Mouse (Mus musculus): ENCODE results near the gene Wnt4.

The Wnt4 gene

GRCm38 (mm10) chr4:137277166-137277513, at the start of gene Wnt4:
Gene Wnt4 (plus strand): TSS chr4:137277489.
- DNase-seq (ENCODE audit: low read depth): no peak

GRCm38 (mm10) chr4:137228566-137229115, 48.6 kb upstream of the Wnt4 start:
- no peak for DNase-seq (ENCODE audit: low read depth)

- no peak for DNase-seq (ENCODE audit: low read depth)
Measured at GRCm38 (mm10) chr4:137231494-137232470, 45.5 kb upstream of the Wnt4 start.

- DNase-seq (ENCODE audit: low read depth): no peak
Measured at GRCm38 (mm10) chr4:137233632-137234031, 43.7 kb upstream of the Wnt4 start.

GRCm38 (mm10) chr4:137234444-137234843, 42.8 kb upstream of the Wnt4 start:
- DNase-seq (ENCODE audit: low read depth): no peak

- DNase-seq (ENCODE audit: low read depth): no peak
Measured at GRCm38 (mm10) chr4:137235368-137235767, 41.9 kb upstream of the Wnt4 start.

- DNase-seq (ENCODE audit: low read depth): no peak
Measured at GRCm38 (mm10) chr4:137244883-137245282, 32.4 kb upstream of the Wnt4 start.

- no peak for DNase-seq (ENCODE audit: low read depth)
Measured at GRCm38 (mm10) chr4:137250333-137250732, 27.0 kb upstream of the Wnt4 start.

- no peak for DNase-seq (ENCODE audit: low read depth)
Measured at GRCm38 (mm10) chr4:137250849-137251248, 26.4 kb upstream of the Wnt4 start.

- DNase-seq (ENCODE audit: low read depth): no peak
Measured at GRCm38 (mm10) chr4:137253601-137254000, 23.7 kb upstream of the Wnt4 start.

- no peak for DNase-seq (ENCODE audit: low read depth)
Measured at GRCm38 (mm10) chr4:137254206-137254976, 22.9 kb upstream of the Wnt4 start.

- DNase-seq (ENCODE audit: low read depth): no peak
Measured at GRCm38 (mm10) chr4:137255568-137255967, 21.7 kb upstream of the Wnt4 start.

- no peak for DNase-seq (ENCODE audit: low read depth)
Measured at GRCm38 (mm10) chr4:137261826-137262225, 15.5 kb upstream of the Wnt4 start.

- no peak for DNase-seq (ENCODE audit: low read depth)
Measured at GRCm38 (mm10) chr4:137264066-137264465, 13.2 kb upstream of the Wnt4 start.

GRCm38 (mm10) chr4:137265116-137265515, 12.2 kb upstream of the Wnt4 start:
- no peak for DNase-seq (ENCODE audit: low read depth)

- DNase-seq (ENCODE audit: low read depth): no peak
Measured at GRCm38 (mm10) chr4:137268541-137268940, 8.7 kb upstream of the Wnt4 start.

GRCm38 (mm10) chr4:137271856-137272255, 5.4 kb upstream of the Wnt4 start:
- no peak for DNase-seq (ENCODE audit: low read depth)

- no peak for DNase-seq (ENCODE audit: low read depth)
Measured at GRCm38 (mm10) chr4:137274304-137274703, 3.0 kb upstream of the Wnt4 start.

GRCm38 (mm10) chr4:137276443-137277165, 685 bp upstream of the Wnt4 start:
- DNase-seq (ENCODE audit: low read depth): no peak

- no peak for DNase-seq (ENCODE audit: low read depth)
Measured at GRCm38 (mm10) chr4:137277600-137278143, 383 bp downstream of the Wnt4 start.

GRCm38 (mm10) chr4:137278144-137279040, 1.1 kb downstream of the Wnt4 start:
- no peak for DNase-seq (ENCODE audit: low read depth)

Data from c-Kit-positive CD71-positive TER-119-negative erythroid progenitor cells, embryonic 14.5 days (primary cell).